Mouse (Mus musculus) forebrain, embryonic 13.5 days (tissue): Measurements from ENCODE around the gene Ttc39a. TPM values are rescaled to one million over a fixed set of nuclear protein-coding genes. Genes with fewer than 3 reads are reported as not detected.
A peak's percentile ranks its signal among the peaks of the same experiment; 100 is the strongest.

Experiments used
- ATAC-seq: fragments of 200-750 bp; cut with Nextera tagmentation; 2 replicates; pipeline ENCODE4 v1.8.0; 2017
- H3K27ac ChIP-seq: fragments of 300-500 bp; sonication (generic); 2 replicates; pipeline ENCODE4 v1.5.1; 2015; ENCODE audit warnings: inconsistent platforms, mild to moderate bottlenecking, moderate library complexity
- H3K27me3 ChIP-seq: fragments of 300-500 bp; sonication (generic); 2 replicates; pipeline ENCODE4 v1.6.1; 2015; ENCODE audit warnings: mild to moderate bottlenecking, inconsistent platforms
- H3K36me3 ChIP-seq: fragments of 300-500 bp; sonication (generic); 2 replicates; pipeline ENCODE4 v1.6.1; 2015; ENCODE audit warnings: mild to moderate bottlenecking, inconsistent platforms; ENCODE audit not compliant: poor library complexity, severe bottlenecking
- H3K4me1 ChIP-seq: fragments of 300-500 bp; sonication (generic); 2 replicates; pipeline ENCODE4 v1.6.1; 2015; ENCODE audit warnings: inconsistent platforms
- H3K4me2 ChIP-seq: fragments of 300-500 bp; sonication (generic); 2 replicates; pipeline ENCODE4 v1.6.1; 2015; ENCODE audit warnings: inconsistent platforms, mild to moderate bottlenecking, moderate library complexity
- H3K4me3 ChIP-seq: fragments of 300-500 bp; sonication (generic); 2 replicates; pipeline ENCODE4 v1.5.1; 2015; ENCODE audit warnings: mild to moderate bottlenecking, inconsistent platforms
- H3K9ac ChIP-seq: fragments of 300-500 bp; sonication (generic); 2 replicates; pipeline ENCODE4 v1.6.1; 2015; ENCODE audit warnings: mild to moderate bottlenecking, inconsistent platforms
- H3K9me3 ChIP-seq: fragments of 300-500 bp; sonication (generic); replicated peaks from 2 replicates; pipeline ENCODE4 v1.6.1; 2016; ENCODE audit warnings: inconsistent platforms
- WGBS: fragments of 180-500 bp; shearing (Covaris S2); methylation state at CpG from one replicate; pipeline ENCODE4 v1.1.7; 2015; 5-methylcytosine and 5-hydroxymethylcytosine counted together
- polyA plus RNA-seq: library from polyadenylated mRNA; unstranded; fragments of >200 nt; fragmentation: Nextera tagmentation; extraction: Ambion mirVana; gene quantifications from 2 replicates; pipeline ENCODE4 v1.2.1, GENCODE M21; 2015

Ttc39a gene
- polyA plus RNA-seq, 1 experiment from 2014 or later = 1.0 TPM

DNA sequence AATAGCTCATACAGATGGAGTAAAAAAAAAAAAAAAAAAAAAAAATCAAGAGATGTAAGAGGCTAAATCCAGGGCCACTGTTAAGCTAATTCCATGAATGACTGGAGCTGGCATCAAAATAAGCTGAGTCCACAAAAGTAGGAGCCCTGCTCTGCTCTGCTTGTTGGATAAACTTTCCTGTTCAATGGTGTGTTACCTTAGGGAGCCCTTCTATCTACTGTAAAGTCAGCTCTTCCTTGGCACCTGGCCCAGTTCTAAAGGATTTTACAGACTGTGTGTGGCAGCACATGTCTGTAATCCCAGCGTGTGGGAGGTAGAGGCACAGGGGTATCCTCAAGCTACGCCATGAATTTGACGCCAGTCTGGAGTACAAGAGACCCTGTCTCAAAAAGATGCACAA is 34.6 kb downstream of the Ttc39a start:
- no peaks in the 10 kb centered on the region for H3K36me3 ChIP-seq

DNA sequence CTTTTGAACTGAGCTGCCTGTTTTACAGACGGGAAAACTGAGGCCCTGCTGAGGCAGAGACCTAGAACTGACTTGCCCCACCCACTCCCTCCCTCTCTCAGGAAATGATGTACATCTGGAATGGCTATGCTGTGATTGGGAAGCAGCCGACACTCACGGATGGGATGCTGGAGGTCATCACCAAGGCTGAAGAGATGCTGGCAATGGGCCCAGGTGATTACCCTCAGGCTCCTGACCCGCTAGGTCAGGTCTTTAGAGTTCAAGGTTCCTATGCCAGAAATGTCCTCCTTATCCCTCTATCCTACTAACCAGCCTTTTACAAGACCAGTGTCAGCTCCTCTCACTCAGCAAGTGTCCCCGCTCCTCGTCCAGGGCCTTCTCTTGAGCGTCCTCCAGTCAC is 35.7 kb downstream of the Ttc39a start:
- no peaks in the 10 kb centered on the region for H3K27me3 ChIP-seq
- no peak overlapping the region for H3K4me3 ChIP-seq
- H3K9me3 ChIP-seq = no peaks in the 10 kb centered on the region
- H3K9ac ChIP-seq = no peak overlapping the region
- H3K4me1 ChIP-seq = peaks cover 10% of the 10 kb centered on the region
- H3K27ac ChIP-seq = no peak overlapping the region
- no peaks in the 10 kb centered on the region for H3K36me3 ChIP-seq
- ATAC-seq = no peak
- 90% methylated on average over 7 of the region's 7 CpGs for WGBS
- H3K4me2 ChIP-seq = no peak overlapping the region

More for the DNA sequence above, 34.6 kb downstream of the Ttc39a start:
- peaks cover 10% of the 10 kb centered on the region for H3K4me1 ChIP-seq
- H3K27me3 ChIP-seq = no peaks in the 10 kb centered on the region
- no peak overlapping the region for H3K4me3 ChIP-seq
- no peak overlapping the region for H3K27ac ChIP-seq
- H3K9me3 ChIP-seq = no peaks in the 10 kb centered on the region
- ATAC-seq = no peak
- H3K4me2 ChIP-seq = no peak overlapping the region
- H3K9ac ChIP-seq = no peak overlapping the region
- WGBS = 81% methylated on average over 3 of the region's 3 CpGs

DNA sequence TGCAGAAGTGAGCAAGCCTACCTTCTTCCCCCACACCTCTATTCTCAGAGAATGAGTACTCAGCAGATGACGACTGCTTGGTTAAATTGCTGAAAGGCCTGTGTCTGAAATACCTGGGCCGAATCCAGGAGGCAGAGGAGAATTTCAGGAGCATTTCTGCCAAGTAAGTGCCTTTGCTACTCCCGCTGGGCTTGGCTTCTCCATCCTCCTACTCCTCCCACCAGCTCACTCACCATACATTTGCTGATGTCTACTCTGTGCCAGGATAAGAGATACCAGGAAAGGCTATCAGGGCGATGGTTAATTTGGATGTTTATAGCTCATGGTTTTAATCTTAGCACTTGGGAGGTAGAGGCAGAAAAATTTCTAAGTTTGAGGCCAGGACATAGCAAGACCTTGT is 36.2 kb downstream of the Ttc39a start:
- H3K4me1 ChIP-seq = peaks cover 10% of the 10 kb centered on the region
- H3K4me2 ChIP-seq = no peak overlapping the region
- no peak overlapping the region for H3K27ac ChIP-seq
- no peak overlapping the region for H3K4me3 ChIP-seq
- no peak for ATAC-seq
- WGBS = 89% methylated on average over 4 of the region's 4 CpGs
- no peaks in the 10 kb centered on the region for H3K36me3 ChIP-seq
- H3K9me3 ChIP-seq = no peaks in the 10 kb centered on the region
- no peak overlapping the region for H3K9ac ChIP-seq
- H3K27me3 ChIP-seq = no peaks in the 10 kb centered on the region

DNA sequence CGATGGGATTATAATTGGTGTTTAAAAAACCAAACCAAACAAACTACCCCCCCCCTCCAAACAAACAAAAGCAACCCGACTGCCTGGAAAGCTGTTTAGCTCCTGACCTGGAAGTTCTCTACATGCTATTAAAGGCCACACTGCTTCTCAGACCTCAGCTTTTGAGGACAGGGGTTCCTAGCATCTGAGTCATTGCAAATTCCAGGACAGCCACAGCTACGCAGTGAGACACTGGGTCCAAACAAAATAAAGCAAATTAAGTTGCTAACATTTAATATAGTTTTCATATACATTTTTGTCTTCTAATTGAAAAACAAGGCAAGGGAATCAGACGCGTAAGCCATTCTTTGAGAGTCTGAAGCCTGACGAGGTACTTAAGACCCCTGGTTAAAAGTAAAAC is 38.0 kb downstream of the Ttc39a start:
- Histone ChIP-seq H3K36me3 (no peaks in the 10 kb centered on the region), H3K27me3 (no peaks in the 10 kb centered on the region), H3K9ac (no peak overlapping the region), H3K27ac (no peak overlapping the region), H3K9me3 (no peaks in the 10 kb centered on the region), H3K4me3 (no peak overlapping the region), H3K4me2 (no peak overlapping the region), H3K4me1 (peaks cover 10% of the 10 kb centered on the region)
- no peak for ATAC-seq
- 49% methylated on average over 6 of the region's 6 CpGs for WGBS

DNA sequence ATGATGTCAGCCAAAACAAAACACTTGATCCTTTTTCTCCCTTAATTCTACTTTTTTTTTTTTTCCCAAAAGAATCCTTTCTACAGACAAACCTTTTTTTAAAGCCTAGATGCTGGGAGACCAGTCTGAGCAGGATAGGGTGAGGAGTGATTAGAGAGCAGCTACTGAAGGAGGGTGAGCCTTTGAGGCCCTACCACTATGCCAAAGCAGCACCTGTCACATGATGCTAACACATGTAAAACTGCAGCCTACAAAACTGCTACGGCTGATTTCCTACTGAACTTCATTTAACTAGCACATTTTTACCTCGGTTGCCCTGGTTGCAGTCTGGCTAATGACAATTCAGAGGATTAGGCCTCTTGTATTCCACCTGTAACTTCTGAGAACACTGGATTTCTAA is 38.5 kb downstream of the Ttc39a start:
- H3K4me3 ChIP-seq = no peak overlapping the region
- peaks cover 10% of the 10 kb centered on the region for H3K4me1 ChIP-seq
- H3K27me3 ChIP-seq = no peaks in the 10 kb centered on the region
- H3K9ac ChIP-seq = no peak overlapping the region
- H3K9me3 ChIP-seq = no peaks in the 10 kb centered on the region
- ATAC-seq = 0 out of 2 replicates have a peak, but pooled peaks have one; percentile 48
- H3K27ac ChIP-seq = 0 out of 2 replicates have a peak overlapping the region, but pooled peaks have one; percentile 15
- no peak overlapping the region for H3K4me2 ChIP-seq
- 19% methylated on average over 2 of the region's 2 CpGs for WGBS
- no peaks in the 10 kb centered on the region for H3K36me3 ChIP-seq

DNA sequence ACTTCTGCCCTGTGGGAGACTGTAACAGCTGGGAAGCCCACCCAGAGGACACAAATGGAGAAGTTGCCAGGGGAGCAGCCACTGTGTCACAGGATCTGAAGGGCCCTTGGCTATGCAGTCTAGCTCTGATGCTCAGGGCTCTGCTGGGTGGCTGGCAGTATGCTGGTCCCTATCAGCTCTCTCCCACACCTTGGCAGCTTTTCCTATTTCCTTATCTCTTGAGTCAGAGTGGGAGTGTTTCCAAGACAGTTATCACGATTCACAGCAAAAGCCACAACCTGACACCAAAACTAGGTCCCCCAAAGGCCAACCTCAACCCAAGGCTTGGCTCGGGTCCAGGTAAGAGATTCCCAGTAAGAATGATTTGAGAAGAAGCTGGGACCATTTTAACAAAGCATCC is 39.0 kb downstream of the Ttc39a start:
- H3K4me3 ChIP-seq = no peak overlapping the region
- H3K9ac ChIP-seq = no peak overlapping the region
- H3K4me1 ChIP-seq = peaks cover 10% of the 10 kb centered on the region
- 86% methylated on average over 2 of the region's 2 CpGs for WGBS
- no peaks in the 10 kb centered on the region for H3K9me3 ChIP-seq
- H3K4me2 ChIP-seq = no peak overlapping the region
- no peak for ATAC-seq
- no peaks in the 10 kb centered on the region for H3K36me3 ChIP-seq
- H3K27me3 ChIP-seq = no peaks in the 10 kb centered on the region
- 0 out of 2 replicates have a peak overlapping the region, but pooled peaks have one; percentile 15 for H3K27ac ChIP-seq

DNA sequence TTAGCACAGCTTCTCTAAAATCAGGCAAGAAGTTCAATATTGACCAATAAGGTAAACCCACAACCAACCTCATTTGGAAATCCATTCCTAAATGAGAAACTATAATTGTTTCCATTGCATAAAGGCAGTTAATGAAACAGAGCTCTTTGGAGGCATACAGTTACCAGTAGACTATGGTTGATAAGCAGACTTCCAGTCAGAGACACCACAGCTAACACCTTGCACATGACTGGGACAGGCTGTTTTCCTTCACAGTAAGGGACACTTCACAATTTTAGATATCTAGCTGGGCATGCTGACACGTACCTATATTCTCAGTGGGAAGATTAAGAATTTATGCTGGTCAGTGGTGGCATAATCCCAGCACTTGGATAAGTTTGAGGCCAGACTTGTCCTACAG is 39.5 kb downstream of the Ttc39a start:
- ATAC-seq = no peak
- Histone ChIP-seq H3K27me3 (no peaks in the 10 kb centered on the region), H3K27ac (no peak overlapping the region), H3K36me3 (no peaks in the 10 kb centered on the region), H3K4me2 (no peak overlapping the region), H3K4me1 (peaks cover 10% of the 10 kb centered on the region), H3K9ac (no peak overlapping the region), H3K9me3 (no peaks in the 10 kb centered on the region), H3K4me3 (no peak overlapping the region)
- WGBS = 80% methylated on average over 1 of the region's 1 CpGs

DNA sequence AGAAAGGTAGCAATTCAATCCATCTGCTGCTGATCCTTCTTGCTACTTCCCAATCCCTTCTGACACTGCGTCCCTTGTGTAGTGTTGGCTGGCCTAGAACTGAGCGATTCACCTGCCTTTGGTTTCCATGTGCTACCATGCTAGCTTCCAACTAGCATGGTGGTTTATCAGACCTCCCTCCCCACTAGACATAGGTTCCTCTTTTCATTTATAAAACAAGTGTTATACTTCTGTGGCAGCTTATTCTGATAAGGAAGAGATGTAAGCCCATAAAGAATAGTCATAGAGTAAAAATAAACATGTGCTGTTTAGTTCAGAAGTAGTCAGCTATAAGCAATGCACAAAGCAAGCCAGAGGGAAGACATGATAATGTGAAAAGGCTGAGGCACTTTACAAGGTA is 42.1 kb downstream of the Ttc39a start:
- 90% methylated on average over 2 of the region's 2 CpGs for WGBS
- Histone ChIP-seq H3K27me3 (no peaks in the 10 kb centered on the region), H3K9ac (no peak overlapping the region), H3K9me3 (no peaks in the 10 kb centered on the region), H3K4me1 (peaks cover 10% of the 10 kb centered on the region), H3K4me3 (no peak overlapping the region), H3K4me2 (no peak overlapping the region), H3K36me3 (0 out of 2 replicates have a peak, but pooled peaks cover 7% of the 10 kb centered on the region), H3K27ac (no peak overlapping the region)
- no peak for ATAC-seq

DNA sequence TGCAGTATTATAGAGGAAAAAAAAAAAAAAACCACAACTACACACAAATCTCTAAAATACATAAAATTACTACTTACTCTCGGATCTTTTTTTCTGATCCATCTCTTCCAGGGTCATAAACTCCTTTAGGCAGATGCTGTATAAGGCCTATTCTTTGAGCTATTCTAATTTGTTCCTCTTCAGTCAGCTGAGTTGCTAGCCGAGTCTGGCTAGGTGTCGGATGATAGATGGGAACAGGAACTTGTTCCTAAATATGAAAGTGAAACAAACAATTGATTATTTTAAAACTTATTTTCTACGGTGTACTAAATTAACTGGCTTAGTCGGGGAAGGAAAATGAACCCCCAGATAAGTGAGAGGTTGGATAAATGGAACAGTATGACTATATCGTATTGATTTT is 50.4 kb downstream of the Ttc39a start:
- 94% methylated on average over 6 of the region's 6 CpGs for WGBS
- ATAC-seq = no peak

DNA sequence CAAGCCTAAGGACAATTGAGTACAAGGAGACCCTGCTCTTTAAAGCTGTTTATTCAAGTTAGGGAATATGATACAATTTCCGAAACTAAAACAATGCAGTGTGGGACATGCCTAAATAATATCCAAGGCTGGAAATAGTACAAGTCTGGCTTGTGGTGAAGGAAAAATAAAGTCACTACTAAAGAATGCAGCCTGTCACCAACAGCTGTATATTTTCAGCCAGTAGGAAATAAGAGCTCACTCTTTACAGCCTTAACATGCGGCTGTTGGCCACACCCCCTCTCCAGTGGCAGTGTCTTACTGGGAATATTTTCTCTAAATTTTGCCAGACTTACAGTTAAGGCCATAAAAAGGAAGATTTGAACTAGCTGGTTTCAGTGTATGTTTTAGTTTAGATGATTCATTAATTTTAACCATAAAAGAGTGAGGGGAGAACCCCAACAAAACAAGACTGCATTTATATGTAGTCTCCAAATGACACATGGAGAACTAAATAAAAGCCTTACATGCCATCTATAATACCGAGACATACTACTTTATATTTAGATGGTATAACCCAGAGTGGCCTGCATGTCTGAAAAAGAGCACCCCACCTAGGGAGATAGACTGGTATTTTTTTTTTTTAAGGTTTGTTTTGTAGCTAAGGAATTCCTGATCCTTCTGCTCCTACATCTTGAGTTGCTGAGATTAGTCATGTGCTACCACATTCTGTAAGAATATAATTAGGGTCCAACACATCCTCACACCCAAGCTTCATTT is 54.2 kb downstream of the Ttc39a start:
- no peak for ATAC-seq
- no peak overlapping the region for H3K4me2 ChIP-seq
- no peak overlapping the region for H3K27ac ChIP-seq
- no peaks in the 10 kb centered on the region for H3K4me1 ChIP-seq
- H3K27me3 ChIP-seq = no peaks in the 10 kb centered on the region
- peaks cover 1% of the 10 kb centered on the region; the same call in 1 of the 2 replicates for H3K36me3 ChIP-seq
- H3K4me3 ChIP-seq = no peak overlapping the region
- WGBS = 80% methylated on average over 3 of the region's 3 CpGs
- no peaks in the 10 kb centered on the region; the same call in 1 of the 2 replicates for H3K9me3 ChIP-seq
- H3K9ac ChIP-seq = no peak overlapping the region

More for the DNA sequence above, 50.4 kb downstream of the Ttc39a start:
- no peak overlapping the region for H3K4me3 ChIP-seq
- H3K36me3 ChIP-seq = peaks cover 17% of the 10 kb centered on the region
- H3K9me3 ChIP-seq = no peaks in the 10 kb centered on the region; the same call in 1 of the 2 replicates
- H3K4me1 ChIP-seq = no peaks in the 10 kb centered on the region
- no peak overlapping the region for H3K27ac ChIP-seq
- no peak overlapping the region for H3K9ac ChIP-seq
- no peak overlapping the region for H3K4me2 ChIP-seq
- no peaks in the 10 kb centered on the region for H3K27me3 ChIP-seq

DNA sequence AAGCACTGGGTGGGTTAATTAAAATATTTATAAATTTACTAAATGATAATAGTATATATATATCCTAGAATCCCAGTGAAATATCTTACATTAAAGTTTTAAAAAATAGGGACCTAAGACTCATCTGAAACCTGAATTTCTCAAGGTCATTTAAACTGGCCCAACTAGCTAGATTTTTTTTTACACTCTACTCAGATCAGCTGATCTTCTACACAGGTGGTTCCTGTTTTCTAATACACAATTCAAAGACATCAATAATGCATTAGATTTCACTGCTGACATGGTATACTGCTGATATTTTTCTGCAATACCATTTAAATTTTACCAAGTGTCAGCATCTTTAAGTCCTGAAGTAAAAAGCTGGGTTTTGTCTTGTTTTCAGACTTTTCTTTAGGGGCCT is 57.5 kb downstream of the Ttc39a start:
- H3K4me2 ChIP-seq = no peak overlapping the region
- no peak overlapping the region for H3K4me3 ChIP-seq
- H3K9ac ChIP-seq = no peak overlapping the region
- no peaks in the 10 kb centered on the region for H3K27me3 ChIP-seq
- no peaks in the 10 kb centered on the region for H3K9me3 ChIP-seq
- H3K27ac ChIP-seq = no peak overlapping the region
- ATAC-seq = no peak
- no peaks in the 10 kb centered on the region for H3K4me1 ChIP-seq
- H3K36me3 ChIP-seq = no peaks in the 10 kb centered on the region

DNA sequence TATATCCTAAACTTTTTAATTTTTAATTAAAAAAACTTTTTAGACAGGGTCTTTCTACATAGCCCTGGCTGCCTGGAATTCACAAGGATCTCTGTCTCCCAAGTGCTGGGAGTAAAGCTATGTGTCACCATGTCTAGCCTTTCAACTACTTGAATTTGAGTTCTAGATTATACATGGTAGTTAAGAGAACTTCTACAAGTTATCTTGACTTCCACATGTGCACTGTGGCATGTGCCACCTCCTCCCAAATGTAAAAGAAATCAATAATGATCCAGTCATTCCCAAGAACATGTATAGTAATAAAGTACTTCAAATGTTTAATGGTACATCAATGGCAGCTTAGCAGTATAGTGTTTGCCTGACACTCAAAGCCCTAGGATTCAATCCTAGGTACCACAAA is 61.3 kb downstream of the Ttc39a start:
- Histone ChIP-seq H3K27ac (no peak overlapping the region), H3K4me2 (no peak overlapping the region), H3K4me1 (0 out of 2 replicates have a peak, but pooled peaks cover 3% of the 10 kb centered on the region), H3K9me3 (no peaks in the 10 kb centered on the region), H3K36me3 (peaks cover 5% of the 10 kb centered on the region; the same call in 1 of the 2 replicates), H3K27me3 (no peaks in the 10 kb centered on the region), H3K9ac (no peak overlapping the region), H3K4me3 (no peak overlapping the region)
- ATAC-seq = no peak

DNA sequence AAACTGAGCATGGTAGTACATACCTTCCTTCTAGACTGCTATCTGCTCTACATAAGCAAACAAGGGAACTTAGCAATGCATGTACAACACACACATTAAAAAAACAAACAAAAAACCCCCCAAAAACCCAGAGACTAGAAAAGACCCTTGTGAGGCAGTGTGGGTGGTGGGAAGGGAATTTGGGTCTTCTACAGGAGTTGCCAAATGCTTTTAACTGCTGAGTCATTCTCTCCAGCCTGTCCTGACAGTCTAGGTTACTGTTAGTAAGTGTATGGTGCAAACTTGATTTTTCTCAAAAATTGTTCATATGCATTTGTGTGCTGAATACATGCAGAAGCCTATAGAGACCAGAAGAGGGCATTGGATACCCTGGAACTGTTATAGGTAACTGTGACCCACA is 65.2 kb downstream of the Ttc39a start:
- H3K4me3 ChIP-seq = no peak overlapping the region
- no peak overlapping the region for H3K4me2 ChIP-seq
- no peak overlapping the region for H3K9ac ChIP-seq
- H3K4me1 ChIP-seq = peaks cover 16% of the 10 kb centered on the region
- no peak for ATAC-seq
- peaks cover 6% of the 10 kb centered on the region; the same call in 1 of the 2 replicates for H3K36me3 ChIP-seq
- H3K27ac ChIP-seq = no peak overlapping the region
- no peaks in the 10 kb centered on the region for H3K27me3 ChIP-seq
- H3K9me3 ChIP-seq = no peaks in the 10 kb centered on the region
